In genomic region chr7:91544600-91544999, GRCm38 (mm10) we compare ENCODE assay signal across 17 mouse cellular contexts.
DNase-seq lines count a peak whose midpoint lies in the region; ATAC-seq and TF ChIP-seq lines count a peak whose summit lies in the region.
"Had no signal": no experiment of that assay in that cellular context is flagged by ENCODE, and none has a peak within 500 bp of the region (broad histone marks: within the 10 kb centered on the region; RNA-seq: fewer than 3 reads in every experiment).

No protein-coding gene starts in this region.

- 0 out of 2 replicates have a peak overlapping the region, but pooled peaks have one; percentile 66 for H3K4me2 ChIP-seq in forebrain, postnatal 0 days (ENCODE audit: low read depth)
- H3K4me2 ChIP-seq in forebrain, embryonic 11.5 days (ENCODE audit: low read depth, low read length, severe bottlenecking): no peak overlapping the region
- H3K4me2 ChIP-seq in kidney, embryonic 15.5 days: no peak overlapping the region
- H3K4me2 ChIP-seq in midbrain, embryonic 15.5 days: peak overlapping the region; percentile 63; the same call in 1 of the 2 replicates
- H3K4me2 ChIP-seq in midbrain, embryonic 11.5 days: no peak overlapping the region
- peak overlapping the region; percentile 71 for H3K4me2 ChIP-seq in neural tube, embryonic 15.5 days
- H3K4me2 ChIP-seq: liver, embryonic 13.5 days had no signal

- no peaks in the 10 kb centered on the region for H3K9me3 ChIP-seq in forebrain, postnatal 0 days (ENCODE audit: low read length)
- H3K9me3 ChIP-seq in forebrain, embryonic 11.5 days (ENCODE audit: control insufficient read depth, low read length): no peaks in the 10 kb centered on the region
- no peaks in the 10 kb centered on the region for H3K9me3 ChIP-seq in kidney, embryonic 15.5 days (replicated peaks)
- no peaks in the 10 kb centered on the region for H3K9me3 ChIP-seq in midbrain, embryonic 15.5 days
- no peaks in the 10 kb centered on the region for H3K9me3 ChIP-seq in midbrain, embryonic 11.5 days (ENCODE audit: control insufficient read depth, low read length)
- no peaks in the 10 kb centered on the region for H3K9me3 ChIP-seq in neural tube, embryonic 15.5 days (replicated peaks)
- H3K9me3 ChIP-seq: liver, embryonic 13.5 days had no signal

- no peak overlapping the region for H3K27ac ChIP-seq in forebrain, postnatal 0 days (ENCODE audit: low read depth, low read length)
- H3K27ac ChIP-seq in forebrain, embryonic 11.5 days (ENCODE audit: low read depth, low read length): no peak overlapping the region
- no peak overlapping the region for H3K27ac ChIP-seq in kidney, embryonic 15.5 days
- no peak overlapping the region for H3K27ac ChIP-seq in midbrain, embryonic 15.5 days
- no peak overlapping the region for H3K27ac ChIP-seq in midbrain, embryonic 11.5 days (ENCODE audit: low read depth, low read length)
- H3K27ac ChIP-seq in neural tube, embryonic 15.5 days (replicated peaks): no peak overlapping the region
- H3K27ac ChIP-seq: liver, embryonic 13.5 days; stomach, postnatal 0 days had no signal

- no peak for DNase-seq in forebrain, postnatal 0 days
- DNase-seq in forebrain, embryonic 11.5 days (ENCODE audit: low spot score): no peak
- peak; percentile 14 for DNase-seq in kidney, postnatal 14 days
- no peak for DNase-seq in midbrain, embryonic 11.5 days (ENCODE audit: low spot score, missing footprints)
- DNase-seq in yolk sac, embryonic 10.5 days (ENCODE audit: low spot score): no peak
- DNase-seq: cerebellum, adult 9-11 months; gastrocnemius, postnatal 10 days; heart, adult 18-20 months; left cerebral cortex, postnatal 4 days; liver, embryonic 13.5 days; right cerebral cortex, postnatal 25 days had no signal

- no peak for TF ChIP-seq CTCF in forebrain, postnatal 0 days (IDR thresholded peaks at IDR 0.05; ENCODE audit: low read depth)

- H3K4me1 ChIP-seq in forebrain, postnatal 0 days (ENCODE audit: insufficient read depth): no peaks in the 10 kb centered on the region
- no peaks in the 10 kb centered on the region for H3K4me1 ChIP-seq in forebrain, embryonic 11.5 days (replicated peaks; ENCODE audit: control insufficient read depth, insufficient read depth, low read length)
- H3K4me1 ChIP-seq in kidney, embryonic 15.5 days: peaks cover 11% of the 10 kb centered on the region
- peaks cover 5% of the 10 kb centered on the region; the same call in 1 of the 2 replicates for H3K4me1 ChIP-seq in midbrain, embryonic 15.5 days
- peaks cover 6% of the 10 kb centered on the region; the same call in 1 of the 2 replicates for H3K4me1 ChIP-seq in midbrain, embryonic 11.5 days (ENCODE audit: control insufficient read depth, insufficient read depth, low read length)
- peaks cover 12% of the 10 kb centered on the region; the same call in 1 of the 2 replicates for H3K4me1 ChIP-seq in neural tube, embryonic 15.5 days

- no peak overlapping the region for H3K4me3 ChIP-seq in forebrain, postnatal 0 days (ENCODE audit: low read depth, low read length)
- H3K4me3 ChIP-seq in forebrain, embryonic 11.5 days (ENCODE audit: low read depth, low read length): no peak overlapping the region
- no peak overlapping the region for H3K4me3 ChIP-seq in kidney, embryonic 15.5 days (replicated peaks)
- no peak overlapping the region for H3K4me3 ChIP-seq in midbrain, embryonic 15.5 days
- H3K4me3 ChIP-seq in midbrain, embryonic 11.5 days (ENCODE audit: low read depth, low read length): no peak overlapping the region
- peak overlapping the region; percentile 52 for H3K4me3 ChIP-seq in neural tube, embryonic 15.5 days (replicated peaks)
- H3K4me3 ChIP-seq: liver, embryonic 13.5 days had no signal

- WGBS in forebrain, postnatal 0 days: 88% methylated on average over 3 of the region's 3 CpGs
- WGBS in forebrain, embryonic 11.5 days: 74% methylated on average over 3 of the region's 3 CpGs
- whole genome bisulfite sequencing in kidney, embryonic 15.5 days: 53% methylated on average over 3 of the region's 3 CpGs
- 82% methylated on average over 3 of the region's 3 CpGs for WGBS in midbrain, embryonic 15.5 days
- WGBS in midbrain, embryonic 11.5 days: 77% methylated on average over 3 of the region's 3 CpGs
- 73% methylated on average over 3 of the region's 3 CpGs for WGBS in neural tube, embryonic 15.5 days

- ATAC-seq in forebrain, postnatal 0 days: no peak
- no peak for ATAC-seq in forebrain, embryonic 11.5 days (replicated peaks; ENCODE audit: low FRiP score)
- no peak for ATAC-seq in kidney, embryonic 15.5 days (replicated peaks; ENCODE audit: low FRiP score)
- no peak for ATAC-seq in midbrain, embryonic 15.5 days (replicated peaks)
- ATAC-seq in midbrain, embryonic 11.5 days (ENCODE audit: low FRiP score): no peak
- ATAC-seq in neural tube, embryonic 15.5 days (ENCODE audit: low FRiP score): no peak
- ATAC-seq: inflammation-experienced regulatory T-cells, adult 6 months; lung, postnatal 0 days had no signal

- H3K36me3 ChIP-seq in forebrain, postnatal 0 days (ENCODE audit: insufficient read depth): no peaks in the 10 kb centered on the region
- no peaks in the 10 kb centered on the region for H3K36me3 ChIP-seq in forebrain, embryonic 11.5 days (ENCODE audit: control insufficient read depth, insufficient read depth, low read length)
- H3K36me3 ChIP-seq in kidney, embryonic 15.5 days: no peaks in the 10 kb centered on the region
- no peaks in the 10 kb centered on the region for H3K36me3 ChIP-seq in midbrain, embryonic 15.5 days (replicated peaks)
- no peaks in the 10 kb centered on the region for H3K36me3 ChIP-seq in midbrain, embryonic 11.5 days (ENCODE audit: control insufficient read depth, insufficient read depth, low read length)
- no peaks in the 10 kb centered on the region for H3K36me3 ChIP-seq in neural tube, embryonic 15.5 days
- H3K36me3 ChIP-seq: liver, embryonic 13.5 days had no signal

- no peaks in the 10 kb centered on the region for H3K27me3 ChIP-seq in forebrain, postnatal 0 days (ENCODE audit: insufficient read depth, low read length)
- no peaks in the 10 kb centered on the region for H3K27me3 ChIP-seq in forebrain, embryonic 11.5 days (ENCODE audit: control insufficient read depth, insufficient read depth, low read length)
- H3K27me3 ChIP-seq in kidney, embryonic 15.5 days: peaks cover 15% of the 10 kb centered on the region
- H3K27me3 ChIP-seq in midbrain, embryonic 15.5 days (replicated peaks): no peaks in the 10 kb centered on the region
- H3K27me3 ChIP-seq in midbrain, embryonic 11.5 days (ENCODE audit: control insufficient read depth, insufficient read depth, low read length): no peaks in the 10 kb centered on the region
- H3K27me3 ChIP-seq in neural tube, embryonic 15.5 days (replicated peaks): no peaks in the 10 kb centered on the region

- H3K9ac ChIP-seq in forebrain, postnatal 0 days: no peak overlapping the region
- no peak overlapping the region for H3K9ac ChIP-seq in forebrain, embryonic 11.5 days (ENCODE audit: low read length)
- no peak overlapping the region for H3K9ac ChIP-seq in kidney, embryonic 15.5 days
- no peak overlapping the region for H3K9ac ChIP-seq in midbrain, embryonic 15.5 days
- no peak overlapping the region for H3K9ac ChIP-seq in midbrain, embryonic 11.5 days (ENCODE audit: low read length)
- no peak overlapping the region for H3K9ac ChIP-seq in neural tube, embryonic 15.5 days (replicated peaks)
- H3K9ac ChIP-seq: liver, embryonic 13.5 days had no signal

Comparison
In these comparisons a context has a peak if more than half of its experiments do, and no peak if none do; other contexts are left out.
1. H3K4me2 ChIP-seq: peak in forebrain, postnatal 0 days (single experiment), midbrain, embryonic 15.5 days (single experiment) and neural tube, embryonic 15.5 days (single experiment); none in forebrain, embryonic 11.5 days (single experiment), kidney, embryonic 15.5 days (single experiment) and midbrain, embryonic 11.5 days (single experiment).